Mouse (Mus musculus) lung, adult 2 months (tissue): ENCODE data around the gene Zfp771. TPM values are rescaled to one million over a fixed set of nuclear protein-coding genes. Genes with fewer than 3 reads are reported as not detected.

Source experiments
- DNase-seq: peaks from one replicate; pipeline ENCODE4 v3.0.0; 2022
- H3K4me1 ChIP-seq: fragments of 200-500 bp; 2 replicates; pipeline ENCODE4 v1.6.1; 2011; ENCODE audit warnings: low read length; ENCODE audit not compliant: control insufficient read depth, insufficient read depth
- H3K4me3 ChIP-seq: fragments of 200-500 bp; replicated peaks from 2 replicates; pipeline ENCODE3; 2011; ENCODE audit warnings: low read depth, mild to moderate bottlenecking, control low read depth, low read length; ENCODE audit errors: extremely low read depth
- CTCF ChIP-seq: fragments of 200-500 bp; IDR thresholded peaks from 2 replicates; pipeline ENCODE4 v1.5.1; 2011; ENCODE audit warnings: mild to moderate bottlenecking, low read length, control low read depth; ENCODE audit not compliant: insufficient read depth
- POLR2A ChIP-seq: fragments of 200-500 bp; IDR thresholded peaks from 2 replicates; pipeline ENCODE4 v1.6.1; 2011; ENCODE audit warnings: low read depth, mild to moderate bottlenecking, control low read depth, low read length, borderline replicate concordance; ENCODE audit errors: extremely low read depth
- WGBS: fragments of 180-500 bp; shearing (Covaris S2); methylation state at CpG from one replicate; pipeline ENCODE4 v1.1.7; 2018; 5-methylcytosine and 5-hydroxymethylcytosine counted together
- polyA plus RNA-seq: library from polyadenylated mRNA; depleted of rRNA; stranded (reverse); fragments of >200 nt; gene quantifications from 2 replicates; pipeline ENCODE4 v1.2.3, GENCODE M21; 2012; rRNA removed

The Zfp771 gene
- polyA plus RNA-seq = 57.4 and 82.8 TPM in 2 replicates

- H3K4me3 ChIP-seq = peak within 1 kb of the TSS; percentile 94
- WGBS = 1% methylated on average over 56 of the region's 56 CpGs
- DNase-seq = peak; percentile 89
- H3K4me1 ChIP-seq = peaks cover 10% of the 10 kb centered on the region
- TF ChIP-seq POLR2A (peak; percentile 62), CTCF (no peak)
Observed at GRCm38 (mm10) chr7:127243870-127244657, at the start of gene Zfp771. Gene Zfp771 (plus strand): TSS chr7:127244274.

- 42% methylated on average over 7 of the region's 7 CpGs for WGBS
- no peak for TF ChIP-seq CTCF
- no peak for TF ChIP-seq POLR2A
- Histone ChIP-seq H3K4me1 (peaks cover 9% of the 10 kb centered on the region), H3K4me3 (no peak overlapping the region)
- no peak for DNase-seq
Observed at GRCm38 (mm10) chr7:127194633-127195029, 49.4 kb upstream of the Zfp771 start.

DNA sequence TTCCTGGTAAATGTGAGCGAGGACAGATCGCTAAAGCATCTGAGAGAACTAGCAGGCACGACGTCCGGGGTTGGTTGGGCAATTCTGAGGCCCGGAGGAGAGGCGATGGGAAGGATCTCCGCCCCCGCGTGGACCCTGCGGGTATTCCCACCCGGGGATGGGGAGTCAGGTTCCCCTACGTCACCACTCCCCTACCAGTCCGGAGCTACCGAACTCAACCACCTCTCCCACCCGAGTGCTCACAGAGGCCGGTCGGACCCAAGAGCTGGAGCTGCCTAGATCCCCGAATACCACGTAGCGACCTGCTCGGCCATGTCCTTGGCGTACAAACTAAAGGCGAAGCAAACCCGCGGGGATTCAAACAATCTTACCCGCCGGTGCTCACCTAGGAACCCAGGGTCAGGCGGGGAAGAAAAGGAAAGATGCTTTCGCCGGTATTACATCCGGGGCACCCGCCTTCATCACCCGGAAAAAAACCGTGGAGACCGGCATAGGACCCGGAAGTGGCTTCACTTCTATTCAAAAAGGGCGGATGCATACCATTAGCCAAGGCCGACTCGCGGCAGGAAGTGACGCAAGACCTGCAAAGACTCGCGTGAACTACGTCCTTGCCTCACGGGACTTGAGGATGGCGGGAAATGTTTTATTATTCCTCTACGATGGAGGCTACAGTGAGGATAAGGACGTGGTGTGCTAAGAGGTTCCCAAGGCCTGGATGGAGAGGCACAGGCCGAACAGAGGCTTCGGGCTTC lies 48.4 kb upstream of the Zfp771 start, which contains the start of gene Cd2bp2:
Gene Cd2bp2 (minus strand): TSS at position 507 of the 752 bp plus-strand sequence.
- TF ChIP-seq CTCF (no peak), POLR2A (peak; percentile 52; the same call in 1 of the 2 replicates)
- WGBS = under 1% methylated on average over 51 of the region's 51 CpGs
- peak; percentile 92 for DNase-seq
- H3K4me3 ChIP-seq = peak within 1 kb of the TSS; percentile 82
- peaks cover 9% of the 10 kb centered on the region for H3K4me1 ChIP-seq

- TF ChIP-seq POLR2A (no peak), CTCF (no peak)
- no peak overlapping the region for H3K4me3 ChIP-seq
- H3K4me1 ChIP-seq = peaks cover 9% of the 10 kb centered on the region
- DNase-seq = no peak
- 49% methylated on average over 11 of the region's 11 CpGs for WGBS
Observed at GRCm38 (mm10) chr7:127196484-127196883, 47.6 kb upstream of the Zfp771 start.

- TF ChIP-seq CTCF (no peak), POLR2A (no peak)
- WGBS = 37% methylated on average over 2 of the region's 2 CpGs
Observed at GRCm38 (mm10) chr7:127206606-127207005, 37.5 kb upstream of the Zfp771 start.

GRCm38 (mm10) chr7:127207374-127208294 lies 36.4 kb upstream of the Zfp771 start:
- peak overlapping the region; percentile 83 for H3K4me3 ChIP-seq
- TF ChIP-seq CTCF = no peak
- no peak for TF ChIP-seq POLR2A
- no peak for DNase-seq
- WGBS = under 1% methylated on average over 53 of the region's 53 CpGs
- H3K4me1 ChIP-seq = peaks cover 4% of the 10 kb centered on the region

More at GRCm38 (mm10) chr7:127206606-127207005, 37.5 kb upstream of the Zfp771 start:
- peak overlapping the region; percentile 83 for H3K4me3 ChIP-seq
- no peak for DNase-seq
- peaks cover 4% of the 10 kb centered on the region for H3K4me1 ChIP-seq

DNA sequence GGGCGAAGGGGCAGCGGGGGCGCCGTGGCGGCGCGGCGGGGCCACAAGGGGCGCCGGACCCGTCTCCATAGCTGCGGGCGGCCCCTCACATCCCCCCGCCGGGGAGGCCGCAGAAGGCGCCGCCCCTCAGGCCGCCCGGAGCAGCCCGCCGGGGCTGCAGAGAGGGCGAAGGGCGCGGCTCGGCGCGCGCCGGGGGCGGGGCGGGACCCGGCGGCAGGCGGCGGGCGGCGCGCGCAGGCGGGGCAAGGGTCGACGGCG lies 35.9 kb upstream of the Zfp771 start, which contains the start of gene Tbc1d10b:
Gene Tbc1d10b (minus strand): TSS at position 174 of the 258 bp plus-strand sequence.
- DNase-seq = no peak
- peak within 1 kb of the TSS; percentile 83 for H3K4me3 ChIP-seq
- TF ChIP-seq CTCF = no peak
- no peak for TF ChIP-seq POLR2A
- WGBS = under 1% methylated on average over 28 of the region's 44 CpGs
- peaks cover 4% of the 10 kb centered on the region for H3K4me1 ChIP-seq

GRCm38 (mm10) chr7:127208553-127209438 lies 35.3 kb upstream of the Zfp771 start, which contains the start of gene Mylpf:
Gene Mylpf (plus strand): TSS chr7:127208890.
- peak; percentile 88; the same call in 1 of the 2 replicates for TF ChIP-seq POLR2A
- peak; percentile 64 for TF ChIP-seq CTCF
- H3K4me1 ChIP-seq = peaks cover 4% of the 10 kb centered on the region
- peak; percentile 85 for DNase-seq
- peak within 1 kb of the TSS; percentile 83 for H3K4me3 ChIP-seq
- under 1% methylated on average over 44 of the region's 44 CpGs for WGBS
